Mouse (Mus musculus): Measurements from ENCODE around the gene Gm648. TPM values are rescaled to one million over a fixed set of nuclear protein-coding genes. Genes with fewer than 3 reads are reported as not detected.
A peak's percentile ranks its signal among the peaks of the same experiment; 100 is the strongest.

Gm648 gene
- not detected in 2 replicates for polyA plus RNA-seq (2015; fragmentation: Nextera tagmentation; extraction: Ambion mirVana)

GRCm38 (mm10) chrX:56549506-56549905 is at the start of gene Gm648:
TSS of gene Gm648 (minus strand) at chrX:56549606.
- Histone ChIP-seq H3K4me2 (ENCODE audit: low read depth, low read length) (no peak within 1 kb of the TSS), H3K4me3 (ENCODE audit: low read depth, low read length) (no peak within 1 kb of the TSS), H3K27ac (ENCODE audit: low read depth) (no peak within 1 kb of the TSS), H3K27me3 (ENCODE audit: insufficient read depth, low read length) (0 out of 2 replicates have a peak, but pooled peaks cover 2% of the 10 kb centered on the region), H3K4me1 (ENCODE audit: insufficient read depth) (no peaks in the 10 kb centered on the region), H3K9me3 (ENCODE audit: low read length) (no peaks in the 10 kb centered on the region), H3K36me3 (replicated peaks; ENCODE audit: insufficient read depth, low read length) (no peaks in the 10 kb centered on the region), H3K9ac (replicated peaks) (no peak within 1 kb of the TSS)
- ATAC-seq, result no peak
- WGBS (ENCODE audit: insufficient replicate concordance), result 76% methylated on average over 7 of the region's 7 CpGs
- no peak for DNase-seq
- TF ChIP-seq CTCF (IDR thresholded peaks at IDR 0.05; ENCODE audit: low read depth) (no peak), EP300 (IDR thresholded peaks at IDR 0.05; ENCODE audit: low read depth) (no peak)

GRCm38 (mm10) chrX:56597887-56598640 is 48.7 kb upstream of the Gm648 start, which contains the start of gene Mmgt1:
TSS of gene Mmgt1 (minus strand) at chrX:56598069.
- ATAC-seq (peak; percentile 98), DNase-seq (peak; percentile 89)
- Histone ChIP-seq H3K36me3 (replicated peaks; ENCODE audit: insufficient read depth, low read length) (no peaks in the 10 kb centered on the region), H3K4me1 (ENCODE audit: insufficient read depth) (no peaks in the 10 kb centered on the region), H3K9ac (replicated peaks) (peak within 1 kb of the TSS; percentile 85), H3K4me3 (ENCODE audit: low read depth, low read length) (peak within 1 kb of the TSS; percentile 71), H3K4me2 (ENCODE audit: low read depth, low read length) (peak within 1 kb of the TSS; percentile 69), H3K27me3 (ENCODE audit: insufficient read depth, low read length) (no peaks in the 10 kb centered on the region), H3K9me3 (ENCODE audit: low read length) (no peaks in the 10 kb centered on the region), H3K27ac (ENCODE audit: low read depth) (peak within 1 kb of the TSS; percentile 58)
- WGBS (ENCODE audit: insufficient replicate concordance), result 13% methylated on average over 43 of the region's 44 CpGs
- TF ChIP-seq CTCF (IDR thresholded peaks at IDR 0.05; ENCODE audit: low read depth), result no peak
- no peak for TF ChIP-seq EP300 (IDR thresholded peaks at IDR 0.05; ENCODE audit: low read depth)

GRCm38 (mm10) chrX:56597219-56597886 is 47.9 kb upstream of the Gm648 start:
- H3K9me3 ChIP-seq (ENCODE audit: low read length), result no peaks in the 10 kb centered on the region
- H3K4me1 ChIP-seq (ENCODE audit: insufficient read depth), result no peaks in the 10 kb centered on the region
- ATAC-seq (peak; percentile 31), DNase-seq (peak; percentile 23)
- H3K27ac ChIP-seq (ENCODE audit: low read depth), result peak overlapping the region; percentile 58
- peak overlapping the region; percentile 69 for H3K4me2 ChIP-seq (ENCODE audit: low read depth, low read length)
- peak overlapping the region; percentile 71 for H3K4me3 ChIP-seq (ENCODE audit: low read depth, low read length)
- no peaks in the 10 kb centered on the region for H3K27me3 ChIP-seq (ENCODE audit: insufficient read depth, low read length)
- peak overlapping the region; percentile 85 for H3K9ac ChIP-seq (replicated peaks)
- no peaks in the 10 kb centered on the region for H3K36me3 ChIP-seq (replicated peaks; ENCODE audit: insufficient read depth, low read length)
- WGBS (ENCODE audit: insufficient replicate concordance), result 13% methylated on average over 25 of the region's 25 CpGs
- peak; percentile 48 for TF ChIP-seq CTCF (IDR thresholded peaks at IDR 0.05; ENCODE audit: low read depth)
- no peak for TF ChIP-seq EP300 (IDR thresholded peaks at IDR 0.05; ENCODE audit: low read depth)

GRCm38 (mm10) chrX:56578200-56578599 is 28.8 kb upstream of the Gm648 start:
- no peaks in the 10 kb centered on the region for H3K9me3 ChIP-seq (ENCODE audit: low read length)
- WGBS (ENCODE audit: insufficient replicate concordance), result 67% methylated on average over 2 of the region's 2 CpGs
- no peak overlapping the region for H3K27ac ChIP-seq (ENCODE audit: low read depth)

GRCm38 (mm10) chrX:56572465-56572864 is 23.1 kb upstream of the Gm648 start:
- no peak overlapping the region for H3K4me3 ChIP-seq (ENCODE audit: low read depth, low read length)
- no peaks in the 10 kb centered on the region for H3K36me3 ChIP-seq (replicated peaks; ENCODE audit: insufficient read depth, low read length)
- ATAC-seq, result no peak
- no peaks in the 10 kb centered on the region for H3K27me3 ChIP-seq (ENCODE audit: insufficient read depth, low read length)
- DNase-seq, result peak; percentile 29
- no peaks in the 10 kb centered on the region for H3K9me3 ChIP-seq (ENCODE audit: low read length)
- H3K4me2 ChIP-seq (ENCODE audit: low read depth, low read length), result no peak overlapping the region
- 16% methylated on average over 6 of the region's 6 CpGs for WGBS (ENCODE audit: insufficient replicate concordance)
- TF ChIP-seq EP300 (IDR thresholded peaks at IDR 0.05; ENCODE audit: low read depth) (no peak), CTCF (IDR thresholded peaks at IDR 0.05; ENCODE audit: low read depth) (peak; percentile 69)
- no peak overlapping the region for H3K9ac ChIP-seq (replicated peaks)
- H3K27ac ChIP-seq (ENCODE audit: low read depth), result no peak overlapping the region
- no peaks in the 10 kb centered on the region for H3K4me1 ChIP-seq (ENCODE audit: insufficient read depth)

More at GRCm38 (mm10) chrX:56578200-56578599, 28.8 kb upstream of the Gm648 start:
- H3K4me1 ChIP-seq (ENCODE audit: insufficient read depth), result no peaks in the 10 kb centered on the region
- DNase-seq, result no peak
- TF ChIP-seq EP300 (IDR thresholded peaks at IDR 0.05; ENCODE audit: low read depth) (no peak), CTCF (IDR thresholded peaks at IDR 0.05; ENCODE audit: low read depth) (no peak)
- H3K9ac ChIP-seq (replicated peaks), result no peak overlapping the region
- H3K4me2 ChIP-seq (ENCODE audit: low read depth, low read length), result no peak overlapping the region
- ATAC-seq, result no peak
- H3K36me3 ChIP-seq (replicated peaks; ENCODE audit: insufficient read depth, low read length), result no peaks in the 10 kb centered on the region
- no peaks in the 10 kb centered on the region for H3K27me3 ChIP-seq (ENCODE audit: insufficient read depth, low read length)
- no peak overlapping the region for H3K4me3 ChIP-seq (ENCODE audit: low read depth, low read length)

- Histone ChIP-seq H3K36me3 (replicated peaks; ENCODE audit: insufficient read depth, low read length) (no peaks in the 10 kb centered on the region), H3K9me3 (ENCODE audit: low read length) (no peaks in the 10 kb centered on the region), H3K4me3 (ENCODE audit: low read depth, low read length) (no peak overlapping the region), H3K9ac (replicated peaks) (no peak overlapping the region), H3K27me3 (ENCODE audit: insufficient read depth, low read length) (no peaks in the 10 kb centered on the region), H3K4me2 (ENCODE audit: low read depth, low read length) (no peak overlapping the region), H3K4me1 (ENCODE audit: insufficient read depth) (no peaks in the 10 kb centered on the region), H3K27ac (ENCODE audit: low read depth) (no peak overlapping the region)
- 56% methylated on average over 3 of the region's 3 CpGs for WGBS (ENCODE audit: insufficient replicate concordance)
- ATAC-seq (no peak), DNase-seq (no peak)
- no peak for TF ChIP-seq CTCF (IDR thresholded peaks at IDR 0.05; ENCODE audit: low read depth)
- no peak for TF ChIP-seq EP300 (IDR thresholded peaks at IDR 0.05; ENCODE audit: low read depth)
Measured at GRCm38 (mm10) chrX:56553584-56553983, 4.2 kb upstream of the Gm648 start.
